Mouse (Mus musculus) ovary, adult 2 months (tissue): Measurements from ENCODE around the gene Twistnb. TPM values are rescaled to one million over a fixed set of nuclear protein-coding genes. Genes with fewer than 3 reads are reported as not detected.

Experiments
- polyA plus RNA-seq: library from polyadenylated mRNA; depleted of rRNA; stranded (reverse); fragments of >200 nt; gene quantifications from 2 replicates; pipeline ENCODE4 v1.2.3, GENCODE M21; 2012; rRNA removed

Twistnb gene
- 89.8 and 174 TPM in 2 replicates for polyA plus RNA-seq

GRCm38 (mm10) chr12:33429387-33430160, at the start of gene Twistnb:
Twistnb (plus strand) TSS chr12:33429635.

GRCm38 (mm10) chr12:33394804-33395623, 34.4 kb upstream of the Twistnb start, which contains the start of gene Efcab10:
Efcab10 (plus strand) TSS chr12:33394854.

Other genes starting within 250 kb of the Twistnb start
- 0.41 and 0.83 TPM in 2 replicates for gene Efcab10, start 34.8 kb upstream of the Twistnb start, polyA plus RNA-seq